Mouse (Mus musculus): ENCODE results near the gene Lysmd2. TPM values are rescaled to one million over a fixed set of nuclear protein-coding genes. Genes with fewer than 3 reads are reported as not detected.
"Not testable (repeated sequence)": the region's sequence is repeated elsewhere in the genome, so short reads cannot be mapped to it uniquely, and the experiment has no call there.

The Lysmd2 gene
- total RNA-seq (2022) = 10 to 100 TPM in 2 of 4 experiments, 1 to 10 TPM in 2; 7.6 to 11.7 (median 9.2) TPM

- DNase-seq (ENCODE audit: low spot score) = peak; percentile 62
These were observed at the start of gene Lysmd2 for GRCm38 (mm10) chr9:75625556-75626307. TSS of gene Lysmd2 (plus strand) at chr9:75625741.

GRCm38 (mm10) chr9:75579321-75579720, 46.2 kb upstream of the Lysmd2 start:
- peak; percentile 44 for DNase-seq (ENCODE audit: low spot score)

- DNase-seq (ENCODE audit: low spot score) = peak; percentile 48
These were observed 43.7 kb upstream of the Lysmd2 start for GRCm38 (mm10) chr9:75581694-75582350.

- no peak for DNase-seq (ENCODE audit: low spot score)
These were observed 35.4 kb upstream of the Lysmd2 start for GRCm38 (mm10) chr9:75589850-75590790.

- no peak for DNase-seq (ENCODE audit: low spot score)
These were observed 32.1 kb upstream of the Lysmd2 start for GRCm38 (mm10) chr9:75593481-75593880.

GRCm38 (mm10) chr9:75597036-75597435, 28.5 kb upstream of the Lysmd2 start:
- no peak for DNase-seq (ENCODE audit: low spot score)

- DNase-seq (ENCODE audit: low spot score) = no peak
These were observed 27.9 kb upstream of the Lysmd2 start for GRCm38 (mm10) chr9:75597596-75597995.

GRCm38 (mm10) chr9:75599191-75599841, 26.2 kb upstream of the Lysmd2 start:
- no peak for DNase-seq (ENCODE audit: low spot score)

GRCm38 (mm10) chr9:75600166-75600934, 25.2 kb upstream of the Lysmd2 start:
- DNase-seq (ENCODE audit: low spot score) = no peak

- no peak for DNase-seq (ENCODE audit: low spot score)
These were observed 24.0 kb upstream of the Lysmd2 start for GRCm38 (mm10) chr9:75601510-75601909.

GRCm38 (mm10) chr9:75607496-75607895, 18.0 kb upstream of the Lysmd2 start:
- no peak for DNase-seq (ENCODE audit: low spot score)

GRCm38 (mm10) chr9:75609505-75609904, 16.0 kb upstream of the Lysmd2 start:
- DNase-seq (ENCODE audit: low spot score) = no peak

- no peak for DNase-seq (ENCODE audit: low spot score)
These were observed 15.6 kb upstream of the Lysmd2 start for GRCm38 (mm10) chr9:75609965-75610364.

GRCm38 (mm10) chr9:75610571-75611493, 14.7 kb upstream of the Lysmd2 start, which contains the start of gene Tmod2:
TSS of gene Tmod2 (minus strand) at chr9:75611325.
- DNase-seq (ENCODE audit: low spot score) = no peak

GRCm38 (mm10) chr9:75616560-75616959, 9.0 kb upstream of the Lysmd2 start:
- DNase-seq (ENCODE audit: low spot score) = no peak

GRCm38 (mm10) chr9:75618836-75619400, 6.6 kb upstream of the Lysmd2 start:
- no peak for DNase-seq (ENCODE audit: low spot score)

GRCm38 (mm10) chr9:75619761-75620160, 5.8 kb upstream of the Lysmd2 start:
- not testable (repeated sequence) for DNase-seq (ENCODE audit: low spot score)

GRCm38 (mm10) chr9:75621428-75621827, 4.1 kb upstream of the Lysmd2 start:
- no peak for DNase-seq (ENCODE audit: low spot score)

GRCm38 (mm10) chr9:75624983-75625555, 472 bp upstream of the Lysmd2 start:
- DNase-seq (ENCODE audit: low spot score) = no peak
